Mouse (Mus musculus) CD4-positive naive resting alpha-beta T cell, adult 57 days (primary cell): ENCODE results near the gene Socs7. TPM values are rescaled to one million over a fixed set of nuclear protein-coding genes. Genes with fewer than 3 reads are reported as not detected.

Experiments used
- total RNA-seq: library from RNA; stranded (reverse); gene quantifications from one replicate; pipeline ENCODE4 v1.2.4, GENCODE M21; 2023

The Socs7 gene
- total RNA-seq: 15.3 TPM

DNA sequence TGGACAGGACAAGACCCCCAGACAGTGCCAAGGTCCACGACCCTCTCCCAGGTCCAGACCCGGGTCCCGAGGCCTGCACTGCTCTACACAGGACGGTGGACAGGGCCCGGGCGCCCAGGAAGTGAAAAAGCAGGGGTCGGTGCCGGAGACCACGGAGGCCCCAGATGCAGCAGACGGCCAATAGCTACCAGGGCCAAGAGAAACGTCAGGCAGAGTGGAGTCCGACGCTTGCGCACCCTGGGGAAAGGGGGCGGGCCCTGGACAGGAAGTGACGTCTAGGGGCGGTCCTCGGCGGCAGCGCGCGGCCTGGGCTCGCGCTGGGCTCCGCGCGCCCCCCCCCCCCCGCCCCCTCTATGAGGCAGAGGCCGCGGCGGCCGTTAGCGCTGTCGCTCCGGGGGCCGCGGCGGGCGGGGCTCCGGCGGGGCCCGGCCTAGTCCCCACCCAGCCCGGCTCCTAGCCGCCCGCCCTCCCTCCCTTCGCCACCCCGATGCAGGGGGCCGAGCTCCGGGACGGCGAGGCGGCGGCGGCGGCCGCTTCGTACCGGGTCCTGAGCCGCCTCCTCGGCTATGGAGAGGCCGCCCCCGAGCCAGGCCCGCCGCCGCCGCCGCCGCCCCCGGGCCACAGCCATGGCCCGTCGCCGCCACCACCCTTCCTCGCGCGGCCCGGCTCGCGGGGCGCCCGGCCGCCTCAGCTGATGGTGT lies at the start of gene Socs7:
TSS of gene Socs7 (plus strand) at position 604 of the 701 bp plus-strand sequence.

DNA sequence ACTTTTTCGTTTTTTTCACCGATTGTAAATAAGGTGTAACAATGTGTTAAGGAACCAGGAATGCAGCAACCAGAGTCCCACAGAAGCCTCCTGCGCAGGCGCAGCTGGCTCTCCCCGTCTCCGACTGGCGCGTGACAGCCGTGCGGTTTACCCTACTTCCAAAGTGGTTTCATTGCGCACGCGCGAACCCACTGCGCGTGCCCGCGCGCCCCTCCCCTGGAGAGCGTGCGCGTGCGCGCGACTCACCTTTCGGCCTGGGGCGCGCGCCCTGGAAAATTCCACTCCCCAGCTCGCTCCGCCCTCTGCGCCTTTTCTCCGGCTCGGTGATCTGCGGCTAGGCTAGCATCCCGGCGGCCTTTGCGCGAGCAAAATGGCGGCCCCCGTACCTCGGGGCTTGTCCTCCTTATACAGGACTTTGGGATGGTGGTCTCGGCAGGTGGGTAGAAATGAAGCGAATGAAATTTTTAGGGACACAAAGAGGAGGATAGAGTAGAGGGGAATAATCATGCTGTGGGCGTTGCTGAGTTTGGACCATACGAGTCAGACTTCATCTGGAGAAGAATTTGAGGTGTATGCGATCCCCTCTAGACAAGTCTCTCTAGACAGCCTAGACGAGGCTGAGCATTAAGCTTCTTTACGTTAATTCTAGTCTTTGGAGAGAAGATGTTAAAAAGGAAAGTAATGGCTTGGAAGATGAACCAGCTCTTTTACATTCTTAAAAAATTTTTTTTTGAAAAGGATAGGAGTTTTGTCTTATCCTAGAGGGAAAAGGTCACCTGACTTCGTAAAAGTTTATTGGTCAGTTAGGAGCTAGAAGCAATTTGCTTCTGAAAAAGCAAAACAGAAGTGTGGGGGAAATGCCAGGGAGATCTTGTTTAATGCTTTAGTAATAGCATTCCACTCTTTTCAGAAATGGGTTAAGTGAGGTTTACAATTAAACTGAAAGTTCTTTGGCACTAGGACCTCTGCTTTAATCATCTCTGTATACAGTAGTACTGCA lies 46.5 kb upstream of the Socs7 start, which contains the start of gene Mrpl45:
TSS of gene Mrpl45 (plus strand) at position 213 of the 1,000 bp plus-strand sequence.

GRCm38 (mm10) chr11:97352027-97352684 lies 10.2 kb upstream of the Socs7 start, which contains the start of gene Gpr179:
Gene Gpr179 (minus strand): TSS chr11:97352077.

DNA sequence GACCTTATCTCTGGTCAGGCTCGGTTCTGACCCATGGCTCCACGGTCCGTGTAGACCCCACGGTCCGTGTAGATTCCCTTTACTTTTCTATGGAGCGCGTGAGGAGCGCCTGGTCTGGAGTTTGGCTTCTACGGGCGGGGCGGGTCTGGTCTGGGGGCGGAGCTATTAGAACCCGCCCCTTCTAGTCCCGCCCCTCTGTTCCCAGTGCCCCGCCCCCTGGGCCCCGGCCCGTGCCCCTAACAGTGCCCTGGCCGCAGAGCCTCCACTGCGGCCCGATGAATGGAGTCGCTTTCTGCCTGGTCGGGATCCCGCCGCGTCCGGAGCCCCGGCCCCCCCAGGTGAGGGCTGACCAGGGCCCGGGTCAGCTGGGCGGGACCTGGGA lies 53.0 kb downstream of the Socs7 start, which contains the start of gene Arhgap23:
TSS of gene Arhgap23 (plus strand) at position 204 of the 382 bp plus-strand sequence.

Other genes with a start within 250 kb of the Socs7 start
- 2.4 TPM for gene Tbx21, start 247.2 kb upstream of the Socs7 start, total RNA-seq
- gene Tbkbp1, start 211.1 kb upstream of the Socs7 start, total RNA-seq: 1.2 TPM
- gene Kpnb1, start 174.7 kb upstream of the Socs7 start, total RNA-seq: 136 TPM
- 69.0 TPM for gene Npepps, start 81.9 kb upstream of the Socs7 start, total RNA-seq
- 10.3 TPM for gene Mrpl45, start 46.8 kb upstream of the Socs7 start, total RNA-seq
- gene Gpr179, start 10.5 kb upstream of the Socs7 start, total RNA-seq: 0.30 TPM
- 1.1 TPM for gene Arhgap23, start 53.0 kb downstream of the Socs7 start, total RNA-seq
- gene 4933428G20Rik, start 137.8 kb downstream of the Socs7 start, total RNA-seq: not detected
- gene Srcin1, start 213.6 kb downstream of the Socs7 start, total RNA-seq: not detected